Mouse (Mus musculus) frontal cortex, postnatal 25 days (tissue): ENCODE results near the gene Msl2.

Source experiments
- DNase-seq, 2 experiments: peaks; one replicate each; pipeline ENCODE4 v3.0.0; 2022; ENCODE audit warnings: low spot score in 2 of 2

Gene Msl2

DNA sequence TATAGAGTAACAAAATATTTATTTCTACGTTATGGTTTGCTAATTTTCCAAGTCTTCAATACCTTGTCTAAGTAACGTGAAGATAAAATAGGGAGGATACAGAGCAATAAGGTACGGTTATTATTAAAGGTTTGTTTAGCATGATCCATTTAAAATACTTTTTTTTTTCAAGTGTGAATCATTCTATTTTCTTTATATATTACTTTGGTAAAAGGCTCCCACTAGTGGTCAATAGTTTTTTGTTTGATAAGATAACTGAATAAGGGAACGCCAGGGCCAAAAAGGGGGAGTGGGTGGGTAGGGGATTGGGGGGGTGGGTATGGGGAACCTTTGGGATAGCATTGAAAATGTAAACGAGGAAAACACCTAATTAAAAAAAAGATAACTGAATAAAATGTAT, 79.0 kb downstream of the Msl2 start:
- no peak for DNase-seq
